Mouse (Mus musculus) olfactory bulb, adult 2 months (tissue): ENCODE results near the gene Slc12a5.

ENCODE experiments used
- CTCF ChIP-seq: fragments of 200-500 bp; IDR thresholded peaks from 2 replicates; pipeline ENCODE4 v1.5.1; 2012; ENCODE audit warnings: low read depth, mild to moderate bottlenecking, low read length, moderate library complexity; ENCODE audit not compliant: insufficient read depth
- POLR2A ChIP-seq: fragments of 200-500 bp; IDR thresholded peaks from 2 replicates; pipeline ENCODE4 v1.6.1; 2012; ENCODE audit warnings: mild to moderate bottlenecking, low read depth, low read length, moderate library complexity; ENCODE audit not compliant: insufficient read depth

DNA sequence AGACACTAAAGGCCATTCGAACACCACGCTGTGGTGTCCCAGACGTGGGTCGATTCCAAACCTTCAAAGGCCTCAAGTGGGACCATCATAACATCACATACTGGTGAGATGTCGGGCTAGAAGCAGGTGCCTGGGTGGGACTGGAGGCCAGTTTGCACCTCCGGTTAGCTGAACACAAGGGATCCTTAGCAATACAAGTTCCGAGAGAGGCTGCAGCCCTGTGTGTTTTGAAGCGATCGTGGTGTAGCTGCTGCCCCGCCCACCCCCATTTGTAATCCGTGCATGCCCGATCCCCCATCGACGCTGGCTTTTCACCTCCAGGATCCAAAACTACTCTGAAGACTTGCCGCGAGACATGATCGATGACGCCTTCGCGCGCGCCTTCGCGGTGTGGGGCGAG, 11.6 kb upstream of the Slc12a5 start:
- TF ChIP-seq CTCF (no peak), POLR2A (no peak)
